Mouse (Mus musculus): ENCODE data around the gene Scgb1b18. TPM values are rescaled to one million over a fixed set of nuclear protein-coding genes. Genes with fewer than 3 reads are reported as not detected.

Gene Scgb1b18
- polyA plus RNA-seq (2012; fragmentation: generic; extraction: Trizol), result not detected

DNA sequence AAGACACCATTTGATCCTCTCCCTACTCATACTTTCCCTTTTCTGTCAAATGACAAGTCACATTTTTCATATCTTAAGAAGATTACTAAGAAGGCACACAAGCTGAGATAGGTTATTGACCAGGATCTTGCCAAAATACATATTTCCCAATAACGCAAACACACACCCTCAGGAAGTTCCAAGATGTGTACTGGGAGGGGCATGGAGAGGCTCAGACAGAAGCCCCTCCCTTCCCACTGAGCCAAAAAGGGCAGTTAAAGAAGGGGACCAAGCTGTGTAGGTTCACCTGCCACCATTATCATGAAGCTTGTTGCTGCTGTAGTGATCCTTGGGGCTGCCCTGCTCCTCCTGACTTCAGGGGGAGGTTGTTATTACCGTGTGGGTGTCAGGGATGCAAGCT is at the start of gene Scgb1b18:
TSS of gene Scgb1b18 (plus strand) at position 301 of the 400 bp plus-strand sequence.

DNA sequence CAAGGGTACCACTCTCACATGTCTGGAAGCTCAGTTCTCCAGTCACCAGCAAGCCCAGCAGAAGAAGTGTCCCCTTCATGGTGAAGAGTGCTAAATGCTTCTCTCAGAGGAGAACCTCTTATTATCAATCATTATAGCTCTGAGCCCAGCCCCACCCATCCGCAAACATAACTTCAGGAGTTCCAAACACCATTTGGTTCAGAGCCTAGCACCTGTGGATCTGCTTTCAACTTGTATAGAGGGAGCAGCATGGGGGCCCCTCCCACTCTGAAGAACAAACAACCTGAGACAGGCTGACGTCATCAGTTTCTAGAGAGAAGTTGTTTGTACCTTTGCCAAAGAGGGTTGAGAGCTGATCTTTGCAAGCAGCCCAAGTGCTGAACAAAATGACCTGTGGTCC is 11.6 kb upstream of the Scgb1b18 start, which contains the start of gene Scgb2b18:
TSS of gene Scgb2b18 (minus strand) at position 101 of the 400 bp plus-strand sequence.

Other genes with a start within 250 kb of the Scgb1b18 start
- not detected for gene Scgb2b17, start 129.0 kb upstream of the Scgb1b18 start, polyA plus RNA-seq (2012; fragmentation: generic; extraction: Trizol)
- gene Scgb1b17, start 122.1 kb upstream of the Scgb1b18 start, polyA plus RNA-seq (2012; fragmentation: generic; extraction: Trizol), result not detected
- gene Scgb2b18, start 11.7 kb upstream of the Scgb1b18 start, polyA plus RNA-seq (2012; fragmentation: generic; extraction: Trizol), result not detected
- gene Scgb2b19, start 94.8 kb downstream of the Scgb1b18 start, polyA plus RNA-seq (2012; fragmentation: generic; extraction: Trizol), result not detected
- gene Scgb1b19, start 101.7 kb downstream of the Scgb1b18 start, polyA plus RNA-seq (2012; fragmentation: generic; extraction: Trizol), result not detected
- not detected for gene Scgb2b20, start 180.8 kb downstream of the Scgb1b18 start, polyA plus RNA-seq (2012; fragmentation: generic; extraction: Trizol)
- not detected for gene Scgb1b20, start 187.7 kb downstream of the Scgb1b18 start, polyA plus RNA-seq (2012; fragmentation: generic; extraction: Trizol)

All from C3H10T1/2 (cell line).